Mouse (Mus musculus) liver, adult 2 months (tissue): ENCODE measurements around the gene Alg12. TPM values are rescaled to one million over a fixed set of nuclear protein-coding genes. Genes with fewer than 3 reads are reported as not detected.

ENCODE experiments used
- DNase-seq: peaks from one replicate; pipeline ENCODE4 v3.0.0-alpha.2; 2011; ENCODE audit warnings: low read depth, low spot score; ENCODE audit errors: extremely low read depth
- H3K27ac ChIP-seq: fragments of 200-500 bp; replicated peaks from 2 replicates; pipeline ENCODE4 v1.5.1; 2012; ENCODE audit warnings: low read depth, mild to moderate bottlenecking, control low read depth, inconsistent platforms, low read length; ENCODE audit not compliant: insufficient read depth
- H3K27me3 ChIP-seq: fragments of 200-500 bp; 2 replicates; pipeline ENCODE4 v1.6.1; 2012; ENCODE audit warnings: mild to moderate bottlenecking, moderate library complexity, low read length, inconsistent platforms; ENCODE audit not compliant: control insufficient read depth, insufficient read depth
- H3K36me3 ChIP-seq: fragments of 200-500 bp; 2 replicates; pipeline ENCODE4 v1.6.1; 2012; ENCODE audit warnings: low read length, inconsistent platforms; ENCODE audit not compliant: control insufficient read depth, insufficient read depth
- H3K4me1 ChIP-seq: fragments of 200-500 bp; 2 replicates; pipeline ENCODE4 v1.6.1; 2011; ENCODE audit warnings: low read length; ENCODE audit not compliant: control insufficient read depth, insufficient read depth
- H3K4me3 ChIP-seq: fragments of 200-500 bp; 2 replicates; pipeline ENCODE4 v1.5.1; 2011; ENCODE audit warnings: low read depth, mild to moderate bottlenecking, control low read depth, low read length, moderate library complexity; ENCODE audit not compliant: insufficient read depth
- H3K79me2 ChIP-seq: fragments of 200-500 bp; 2 replicates; pipeline ENCODE4 v1.6.1; 2012; ENCODE audit warnings: inconsistent platforms, mild to moderate bottlenecking, low read length, moderate library complexity; ENCODE audit not compliant: control insufficient read depth, insufficient read depth
- H3K9ac ChIP-seq: fragments of 200-500 bp; 2 replicates; pipeline ENCODE4 v1.6.1; 2012; ENCODE audit warnings: low read depth, mild to moderate bottlenecking, control low read depth, inconsistent platforms, low read length
- CTCF ChIP-seq: fragments of 200-500 bp; IDR thresholded peaks from 2 replicates; pipeline ENCODE4 v1.5.1; 2011; ENCODE audit warnings: low read depth, low read length, control low read depth
- POLR2A ChIP-seq: fragments of 200-500 bp; IDR thresholded peaks from 2 replicates; pipeline ENCODE4 v1.6.1; 2011; ENCODE audit warnings: low read length, control low read depth; ENCODE audit not compliant: insufficient read depth; ENCODE audit errors: extremely low read depth
- WGBS: fragments of 180-500 bp; shearing (Covaris S2); methylation state at CpG from one replicate; pipeline ENCODE4 v1.1.7; 2018; 5-methylcytosine and 5-hydroxymethylcytosine counted together
- polyA plus RNA-seq: library from polyadenylated mRNA; depleted of rRNA; stranded (reverse); fragments of >200 nt; gene quantifications from 2 replicates; pipeline ENCODE4 v1.2.3, GENCODE M21; 2012
- total RNA-seq: library from RNA; depleted of rRNA; stranded (reverse); fragments of >200 nt; gene quantifications from 2 replicates; pipeline ENCODE4 v1.2.3, GENCODE M21; 2014

The Alg12 gene
- total and polyA plus RNA-seq, 2 experiments: 4.9 to 14.4 TPM

GRCm38 (mm10) chr15:88851076-88851475 lies 32.0 kb upstream of the Alg12 start:
- Histone ChIP-seq H3K4me1 (peaks cover 44% of the 10 kb centered on the region), H3K27me3 (no peaks in the 10 kb centered on the region), H3K4me3 (no peak overlapping the region), H3K9ac (peak overlapping the region; percentile 40), H3K36me3 (no peaks in the 10 kb centered on the region), H3K79me2 (no peaks in the 10 kb centered on the region), H3K27ac (peak overlapping the region; percentile 69)
- TF ChIP-seq CTCF (no peak), POLR2A (no peak)
- DNase-seq: no peak
- WGBS: 32% methylated on average over 3 of the region's 3 CpGs

GRCm38 (mm10) chr15:88850146-88850826 lies 31.2 kb upstream of the Alg12 start:
- H3K27me3 ChIP-seq: no peaks in the 10 kb centered on the region
- DNase-seq: peak; percentile 95
- no peak overlapping the region for H3K4me3 ChIP-seq
- peaks cover 44% of the 10 kb centered on the region for H3K4me1 ChIP-seq
- H3K36me3 ChIP-seq: no peaks in the 10 kb centered on the region
- peak overlapping the region; percentile 69 for H3K27ac ChIP-seq
- TF ChIP-seq CTCF: no peak
- H3K9ac ChIP-seq: peak overlapping the region; percentile 23
- H3K79me2 ChIP-seq: no peaks in the 10 kb centered on the region
- WGBS: 16% methylated on average over 10 of the region's 10 CpGs

- H3K9ac ChIP-seq: no peak overlapping the region
- DNase-seq: no peak
- peak overlapping the region; percentile 59 for H3K27ac ChIP-seq
- no peaks in the 10 kb centered on the region for H3K79me2 ChIP-seq
- H3K4me3 ChIP-seq: no peak overlapping the region
- WGBS: 98% methylated on average over 2 of the region's 2 CpGs
- peaks cover 40% of the 10 kb centered on the region for H3K4me1 ChIP-seq
- TF ChIP-seq POLR2A (no peak), CTCF (no peak)
- H3K36me3 ChIP-seq: no peaks in the 10 kb centered on the region
- no peaks in the 10 kb centered on the region for H3K27me3 ChIP-seq
These were observed 30.5 kb upstream of the Alg12 start for GRCm38 (mm10) chr15:88849621-88850020.

GRCm38 (mm10) chr15:88848661-88849060 lies 29.5 kb upstream of the Alg12 start:
- Histone ChIP-seq H3K27me3 (no peaks in the 10 kb centered on the region), H3K4me1 (peaks cover 35% of the 10 kb centered on the region), H3K27ac (no peak overlapping the region), H3K4me3 (no peak overlapping the region), H3K36me3 (no peaks in the 10 kb centered on the region), H3K79me2 (no peaks in the 10 kb centered on the region), H3K9ac (no peak overlapping the region)
- TF ChIP-seq CTCF (no peak), POLR2A (no peak)
- WGBS: 100% methylated on average over 1 of the region's 1 CpGs
- DNase-seq: no peak

- no peaks in the 10 kb centered on the region for H3K36me3 ChIP-seq
- H3K4me1 ChIP-seq: peaks cover 7% of the 10 kb centered on the region
- no peak for DNase-seq
- TF ChIP-seq POLR2A: no peak
- no peak for TF ChIP-seq CTCF
- H3K79me2 ChIP-seq: no peaks in the 10 kb centered on the region
- no peak overlapping the region for H3K9ac ChIP-seq
- no peaks in the 10 kb centered on the region for H3K27me3 ChIP-seq
- WGBS: 97% methylated on average over 7 of the region's 7 CpGs
- no peak overlapping the region for H3K4me3 ChIP-seq
- H3K27ac ChIP-seq: no peak overlapping the region
These were observed 25.8 kb upstream of the Alg12 start for GRCm38 (mm10) chr15:88844966-88845365.

- Histone ChIP-seq H3K36me3 (no peaks in the 10 kb centered on the region), H3K9ac (no peak overlapping the region), H3K79me2 (no peaks in the 10 kb centered on the region), H3K27ac (no peak overlapping the region), H3K4me1 (peaks cover 4% of the 10 kb centered on the region; the same call in 1 of the 2 replicates), H3K27me3 (no peaks in the 10 kb centered on the region), H3K4me3 (no peak overlapping the region)
- no peak for DNase-seq
- 82% methylated on average over 8 of the region's 8 CpGs for WGBS
- no peak for TF ChIP-seq CTCF
- no peak for TF ChIP-seq POLR2A
These were observed 24.5 kb upstream of the Alg12 start for GRCm38 (mm10) chr15:88843486-88844097.
